Mouse (Mus musculus) embryonic fibroblast, embryonic 13.5 days (primary cell): Measurements from ENCODE around the gene Vstm4.

Experiments used
- CTCF ChIP-seq: IDR thresholded peaks from 2 replicates; pipeline ENCODE4 v1.5.1; 2011; ENCODE audit warnings: mild to moderate bottlenecking, control low read depth, low read length, moderate library complexity, borderline replicate concordance; ENCODE audit not compliant: insufficient read depth
- POLR2A ChIP-seq: IDR thresholded peaks from 2 replicates; pipeline ENCODE4 v1.6.1; 2011; ENCODE audit warnings: low read depth, mild to moderate bottlenecking, control low read depth, low read length, moderate library complexity

DNA sequence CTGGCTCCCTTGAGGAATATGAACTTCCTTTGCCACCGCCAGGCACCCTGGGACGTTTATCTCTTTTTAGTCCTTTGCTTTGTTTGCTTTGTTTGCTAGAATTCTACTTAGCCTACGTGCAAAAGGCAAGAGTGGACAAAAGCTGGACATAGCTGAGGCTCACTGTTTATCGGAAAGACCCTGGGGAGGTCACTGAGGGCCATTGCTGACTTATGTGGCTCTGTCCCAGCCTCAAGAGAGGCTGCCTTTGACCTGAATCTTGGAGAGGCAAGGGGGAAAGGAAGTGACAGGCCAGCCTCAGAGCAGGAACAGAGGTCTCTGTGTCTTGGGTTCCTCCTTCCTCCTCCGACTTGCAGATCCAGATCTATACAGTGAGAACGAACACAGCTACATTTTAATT, 21.0 kb downstream of the Vstm4 start:
- TF ChIP-seq POLR2A (no peak), CTCF (no peak)
